Mouse (Mus musculus) lung, adult 2 months (tissue): Measurements from ENCODE around the gene Bmp3.

Source experiments
- CTCF ChIP-seq: fragments of 200-500 bp; IDR thresholded peaks from 2 replicates; pipeline ENCODE4 v1.5.1; 2011; ENCODE audit warnings: mild to moderate bottlenecking, low read length, control low read depth; ENCODE audit not compliant: insufficient read depth
- POLR2A ChIP-seq: fragments of 200-500 bp; IDR thresholded peaks from 2 replicates; pipeline ENCODE4 v1.6.1; 2011; ENCODE audit warnings: low read depth, mild to moderate bottlenecking, control low read depth, low read length, borderline replicate concordance; ENCODE audit errors: extremely low read depth

- TF ChIP-seq CTCF: no peak
- TF ChIP-seq POLR2A: no peak
Measured at GRCm38 (mm10) chr5:98815269-98815668, 38.9 kb upstream of the Bmp3 start.
